Mouse (Mus musculus): Measurements from ENCODE around the gene Pbp2.

GRCm38 (mm10) chr6:135316141-135316540, 5.9 kb upstream of the Pbp2 start:
- no peak for TF ChIP-seq CTCF (IDR thresholded peaks at IDR 0.05; ENCODE audit: low read depth)
- TF ChIP-seq EP300 (optimal IDR thresholded peaks at IDR 0.05), result no peak
